Mouse (Mus musculus) embryo, embryonic 10.5 days (tissue): ENCODE data around the gene Tnfrsf13b.

ENCODE experiments used
- DNase-seq: peaks from one replicate; pipeline ENCODE4 v3.0.0-alpha.2; 2015; ENCODE audit warnings: low spot score

Gene Tnfrsf13b

DNA sequence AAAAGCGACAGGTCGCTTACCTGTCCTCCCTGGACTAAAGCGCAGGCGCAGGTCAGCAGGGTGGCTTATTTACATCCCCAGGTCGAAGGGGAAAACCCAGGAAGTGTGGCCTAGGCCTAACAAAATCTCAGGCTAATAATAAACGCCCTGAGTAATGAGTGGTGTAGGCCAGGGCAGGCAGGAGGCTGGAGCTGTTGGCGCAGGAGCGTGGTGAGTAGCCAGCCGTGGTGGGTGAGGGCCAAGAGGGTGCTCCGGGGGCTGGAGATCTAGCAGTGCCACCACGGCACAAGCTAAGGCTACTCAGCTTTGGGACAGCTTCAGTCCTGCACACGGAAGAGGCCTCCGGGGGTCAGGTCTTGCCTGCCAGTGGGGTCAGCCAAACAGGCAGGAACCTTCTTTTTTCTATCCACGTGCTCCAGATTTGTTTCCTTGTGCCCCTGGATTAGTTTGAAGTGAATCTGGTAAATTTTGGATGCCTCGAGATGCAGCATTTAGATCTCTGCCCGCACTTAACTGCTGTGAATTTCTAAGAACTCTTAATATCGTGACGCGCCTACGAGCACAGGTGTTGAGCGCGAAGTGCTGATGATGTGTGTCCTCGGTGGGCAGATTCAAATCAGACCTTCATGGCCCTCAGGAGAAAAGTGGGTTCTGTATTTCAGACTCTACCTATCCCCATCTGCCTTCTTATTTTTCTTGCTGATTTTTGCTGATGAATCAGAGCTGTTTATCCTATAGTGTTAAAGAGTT is at the start of gene Tnfrsf13b:
Tnfrsf13b (plus strand) TSS at position 150 of the 750 bp plus-strand sequence.
- no peak for DNase-seq

DNA sequence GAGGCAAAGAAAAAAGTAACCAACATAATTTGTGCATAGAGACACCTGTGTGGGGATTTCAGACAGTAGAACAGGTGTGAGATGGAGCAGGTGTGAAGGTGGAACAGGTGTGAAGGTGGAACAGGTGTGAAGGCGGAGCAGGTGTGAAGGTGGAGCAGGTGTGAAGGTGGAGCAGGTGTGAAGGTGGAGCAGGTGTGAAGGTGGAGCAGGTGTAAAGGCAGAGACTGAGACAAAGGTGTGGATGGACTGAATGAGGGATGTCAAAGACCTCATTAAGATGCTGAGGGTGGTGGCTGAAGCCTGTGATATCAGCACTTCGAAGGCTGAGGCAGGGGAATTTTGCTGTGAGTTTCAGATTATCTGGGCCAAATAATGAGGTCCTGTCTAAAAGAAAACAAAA is 44.9 kb upstream of the Tnfrsf13b start:
- no peak for DNase-seq

DNA sequence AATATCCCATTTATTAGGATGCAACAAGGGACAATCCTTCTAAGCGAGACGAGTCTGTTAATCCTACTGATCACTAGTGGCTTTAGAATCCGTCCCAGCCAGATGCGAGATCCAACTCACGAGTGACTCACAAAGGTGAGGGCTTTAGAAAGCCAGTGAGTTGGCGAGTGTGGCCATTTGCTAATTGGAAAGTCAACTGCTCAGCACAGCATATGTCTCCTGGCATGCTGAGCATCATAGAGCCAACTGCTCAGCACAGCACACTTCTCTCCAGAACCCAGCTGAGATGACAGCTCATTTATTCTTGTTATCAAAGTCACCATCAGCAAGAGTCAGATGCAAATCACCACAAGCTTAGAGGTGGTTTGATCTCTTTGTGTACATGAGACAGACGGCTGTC is 36.4 kb upstream of the Tnfrsf13b start:
- DNase-seq: no peak

DNA sequence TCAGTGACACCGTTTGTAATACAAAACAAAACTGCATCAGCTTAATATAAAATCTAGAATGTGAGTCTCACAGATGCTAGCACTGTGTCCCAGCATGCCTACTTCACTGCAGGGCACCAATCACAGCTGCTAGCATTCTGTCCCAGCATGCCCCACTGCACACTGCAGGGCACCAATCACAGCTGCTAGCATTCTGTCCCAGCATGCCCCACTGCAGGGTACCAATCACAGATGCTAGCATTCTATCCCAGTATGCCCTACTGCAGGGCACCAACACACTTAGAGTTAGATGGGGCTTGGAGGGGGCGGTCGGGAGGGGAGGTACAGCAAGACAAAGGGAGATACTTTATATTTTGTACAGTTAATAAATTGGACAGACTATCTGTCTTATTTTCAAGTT is 35.4 kb upstream of the Tnfrsf13b start:
- DNase-seq: no peak

DNA sequence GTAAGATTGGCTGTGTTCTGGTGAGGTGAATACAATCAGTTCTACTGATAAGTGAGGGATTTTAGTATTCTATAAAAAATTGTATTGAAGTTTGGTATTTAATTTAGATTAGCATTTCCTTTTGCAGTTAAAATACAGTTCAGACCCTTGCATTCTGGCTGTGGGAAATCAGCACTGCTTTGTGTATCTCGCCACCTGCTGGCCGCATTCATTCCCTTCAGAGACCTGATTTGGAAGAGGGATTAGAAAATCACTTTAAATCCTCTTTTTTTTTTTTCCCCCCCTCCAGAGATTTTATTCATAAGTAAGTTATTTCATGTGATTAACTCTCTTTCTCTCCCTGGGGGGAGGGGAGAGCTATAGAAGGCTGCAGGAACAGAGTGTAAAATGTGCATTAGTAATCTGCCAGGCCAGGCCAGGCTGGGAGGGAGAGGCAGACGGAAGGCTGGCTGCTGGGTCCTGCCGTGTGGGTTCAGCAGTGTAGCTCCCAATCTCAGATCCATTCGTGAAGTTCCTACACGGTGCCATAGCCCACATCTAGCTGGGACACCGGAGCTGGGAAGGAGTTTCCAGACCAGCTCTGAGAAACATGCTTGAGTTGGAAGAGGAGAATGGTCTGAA is 34.8 kb upstream of the Tnfrsf13b start:
- peak; percentile 83 for DNase-seq

DNA sequence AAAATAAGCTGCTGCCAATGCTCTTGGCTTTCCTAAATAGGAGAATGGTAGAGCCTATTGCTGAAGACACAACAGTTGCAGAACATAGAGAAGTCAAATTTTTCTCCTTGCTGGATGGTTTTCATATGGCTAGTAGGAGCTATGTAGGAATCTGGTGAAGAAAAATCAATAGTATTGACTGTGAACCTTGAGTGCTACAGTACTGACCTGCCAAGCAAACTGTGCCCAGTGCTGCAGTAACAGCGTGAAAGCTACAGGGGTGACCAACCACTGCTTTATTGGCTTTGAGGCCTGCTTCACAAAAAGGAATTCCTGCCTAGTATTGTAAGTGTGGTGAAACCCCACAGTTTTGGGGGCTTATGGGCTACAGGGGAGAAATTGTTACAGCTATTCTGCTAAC is 28.5 kb upstream of the Tnfrsf13b start:
- DNase-seq: no peak

DNA sequence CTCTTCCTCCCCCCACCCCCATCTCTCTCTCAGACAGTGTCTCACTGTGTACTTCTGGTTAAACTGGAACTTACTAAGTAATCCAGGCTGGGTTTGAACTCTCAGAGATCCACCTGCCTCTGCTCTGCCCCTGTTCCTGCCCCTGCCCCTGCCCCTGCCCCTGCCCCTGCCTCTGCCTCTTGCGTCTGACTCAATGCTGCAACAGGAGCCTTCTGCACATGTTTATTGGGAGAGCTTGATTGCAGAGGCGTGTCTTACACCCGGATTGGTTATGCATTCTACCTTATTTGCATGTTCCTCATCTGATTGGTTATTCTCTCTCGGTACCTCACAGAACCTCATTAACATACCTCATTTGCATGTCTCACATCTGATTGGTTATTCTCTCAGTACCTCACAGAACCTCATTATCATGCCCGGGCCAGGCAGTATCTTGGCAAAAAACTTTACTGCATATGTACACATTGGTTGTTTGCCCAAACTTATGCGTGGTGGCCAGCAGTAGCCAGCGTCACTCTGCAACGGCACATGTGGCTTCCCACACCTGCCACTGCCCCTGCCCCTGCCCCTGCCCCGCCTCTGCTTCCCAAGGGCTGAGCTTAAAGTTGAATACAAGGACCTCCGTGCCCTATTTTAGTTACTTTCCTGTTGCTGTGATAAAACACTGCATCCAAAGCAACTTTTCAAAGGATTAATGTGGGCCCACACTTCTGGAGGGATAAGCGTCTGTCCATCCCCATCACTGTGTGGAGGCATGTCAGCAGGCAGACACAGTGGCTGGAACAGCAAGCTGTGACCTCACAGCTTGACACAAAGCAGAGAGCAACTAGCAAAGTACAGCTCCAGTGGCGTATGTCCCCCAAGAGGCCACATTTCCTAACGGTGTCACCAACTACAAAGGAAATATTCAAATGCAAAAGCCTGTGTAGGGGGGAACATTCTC is 23.9 kb upstream of the Tnfrsf13b start:
- no peak for DNase-seq

DNA sequence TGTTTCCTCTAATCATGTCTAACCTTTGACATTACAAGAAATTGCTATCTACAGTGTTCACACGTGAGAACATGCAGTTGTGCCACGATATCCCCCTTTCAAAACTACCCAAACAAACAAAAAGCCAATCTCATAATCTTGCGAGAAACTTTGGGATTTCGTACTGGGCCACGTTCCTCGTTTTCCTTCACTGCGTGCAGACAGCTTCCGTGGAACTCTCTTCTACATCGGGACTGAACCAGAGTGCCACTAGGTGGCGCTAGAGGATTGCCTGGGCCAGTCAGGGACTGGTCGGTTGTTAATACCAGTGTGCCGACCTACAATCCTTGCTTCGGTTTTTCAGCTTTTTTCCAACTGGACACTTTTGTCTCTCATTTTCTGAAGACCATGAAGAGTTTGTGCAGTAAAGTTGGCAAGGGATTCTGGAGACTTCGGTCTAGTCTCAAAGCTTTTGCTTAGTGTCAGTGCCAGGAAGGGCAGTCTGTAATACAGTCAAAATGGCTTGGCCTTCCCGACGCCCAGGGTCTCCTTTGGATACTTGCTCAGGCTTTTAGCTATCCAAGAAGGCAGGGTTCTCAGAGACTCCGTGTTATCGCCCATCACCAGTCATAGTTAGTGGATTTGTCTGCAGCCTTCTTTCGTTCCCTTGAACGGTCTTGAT is 22.2 kb upstream of the Tnfrsf13b start:
- peak; percentile 95 for DNase-seq

DNA sequence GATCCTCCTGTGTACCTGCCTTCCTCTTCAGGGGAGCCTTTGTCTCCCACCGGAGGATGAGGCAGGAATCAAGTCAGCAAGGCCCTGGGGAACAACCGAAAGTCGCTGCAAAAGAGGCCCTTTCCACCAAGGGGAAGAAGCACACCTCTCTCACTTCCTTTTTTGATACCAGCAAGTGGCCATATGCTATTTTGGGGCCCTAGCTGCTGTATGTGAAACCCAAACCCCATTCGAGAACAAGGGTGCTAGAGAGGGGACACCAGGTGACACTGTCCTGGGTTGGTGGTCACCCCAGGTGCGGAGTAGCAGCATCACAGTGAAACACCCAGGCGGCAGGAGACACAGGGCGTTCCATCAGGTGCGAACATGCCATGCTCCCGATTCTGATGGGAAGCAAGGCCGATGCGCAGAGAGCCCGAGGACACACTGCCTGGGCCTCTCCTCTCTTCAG is 17.6 kb upstream of the Tnfrsf13b start:
- DNase-seq: no peak

DNA sequence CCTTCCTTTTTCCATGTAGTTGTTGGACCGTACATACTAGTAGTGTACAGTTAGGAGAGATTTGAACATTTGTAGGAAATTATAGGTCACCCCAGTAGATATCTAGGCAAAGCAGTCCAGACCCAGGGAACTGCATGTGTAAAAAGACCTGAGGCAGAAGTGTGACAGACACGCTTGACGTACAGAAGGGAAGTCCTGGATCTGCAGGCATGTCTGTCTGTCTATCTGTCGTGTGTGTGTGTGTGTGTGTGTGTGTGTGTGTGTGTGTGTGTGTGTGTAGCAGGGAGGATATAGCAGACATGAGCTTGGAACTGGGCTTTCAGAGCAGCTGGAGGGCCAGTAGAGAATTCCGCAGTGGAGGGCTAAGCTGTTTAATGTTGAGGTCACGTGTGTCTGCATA is 16.8 kb upstream of the Tnfrsf13b start:
- no peak for DNase-seq

DNA sequence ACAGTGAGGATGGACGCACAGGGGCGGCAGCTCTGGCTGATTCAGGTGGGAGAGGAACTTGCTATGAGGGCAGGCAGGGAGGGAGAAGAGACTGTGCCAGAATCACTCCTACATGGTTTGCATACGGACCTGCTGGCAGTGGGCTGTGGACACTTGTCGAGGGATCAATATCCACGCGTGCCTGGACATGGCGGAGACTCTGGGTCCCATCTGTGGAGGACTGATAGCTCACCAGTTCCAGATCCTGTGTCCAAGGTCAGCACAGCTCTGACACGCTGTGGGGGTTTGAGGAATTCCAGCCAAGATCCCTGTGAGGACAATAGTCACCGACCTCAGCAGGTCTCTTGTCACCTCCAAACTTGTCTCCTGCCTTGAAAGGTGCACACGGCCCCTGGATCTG is 16.4 kb upstream of the Tnfrsf13b start:
- no peak for DNase-seq

DNA sequence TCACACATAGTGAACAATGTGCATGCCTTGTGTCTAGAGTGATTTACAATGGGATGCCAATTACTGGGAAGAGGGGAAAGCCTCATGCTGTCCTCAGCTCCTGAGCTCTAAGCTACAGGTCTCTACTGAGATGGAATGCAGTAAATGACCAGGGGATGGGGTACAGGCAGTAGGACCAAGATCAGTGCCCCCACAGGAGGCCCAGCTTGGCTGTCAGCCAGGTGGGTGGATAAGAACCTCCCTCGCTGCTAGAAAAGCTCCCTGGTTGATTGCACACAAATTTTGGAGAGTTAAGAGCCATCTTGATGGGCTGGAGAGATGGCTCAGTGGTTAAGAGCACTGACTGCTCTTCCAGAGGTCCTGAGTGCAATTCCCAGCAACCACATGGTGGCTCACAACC is 15.6 kb upstream of the Tnfrsf13b start:
- no peak for DNase-seq

DNA sequence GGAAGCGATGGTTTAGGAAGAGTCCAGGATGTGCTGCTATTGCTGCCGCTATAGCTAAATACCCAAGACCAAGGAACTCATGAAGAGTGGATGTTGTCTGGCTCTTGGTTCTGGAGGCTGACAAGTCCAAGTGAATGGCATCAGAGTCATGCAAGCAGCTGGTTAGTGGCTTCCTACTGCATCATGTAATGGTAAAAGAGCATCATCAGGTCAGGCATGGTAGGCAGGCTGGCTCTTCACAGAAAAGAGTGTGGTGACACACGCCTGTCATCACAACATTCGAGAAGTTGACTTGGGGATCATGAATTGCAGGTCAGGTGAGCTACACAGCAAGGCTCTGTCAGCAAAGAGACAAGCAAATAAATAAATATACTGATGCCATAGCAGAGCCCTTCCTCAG is 15.1 kb upstream of the Tnfrsf13b start:
- no peak for DNase-seq

DNA sequence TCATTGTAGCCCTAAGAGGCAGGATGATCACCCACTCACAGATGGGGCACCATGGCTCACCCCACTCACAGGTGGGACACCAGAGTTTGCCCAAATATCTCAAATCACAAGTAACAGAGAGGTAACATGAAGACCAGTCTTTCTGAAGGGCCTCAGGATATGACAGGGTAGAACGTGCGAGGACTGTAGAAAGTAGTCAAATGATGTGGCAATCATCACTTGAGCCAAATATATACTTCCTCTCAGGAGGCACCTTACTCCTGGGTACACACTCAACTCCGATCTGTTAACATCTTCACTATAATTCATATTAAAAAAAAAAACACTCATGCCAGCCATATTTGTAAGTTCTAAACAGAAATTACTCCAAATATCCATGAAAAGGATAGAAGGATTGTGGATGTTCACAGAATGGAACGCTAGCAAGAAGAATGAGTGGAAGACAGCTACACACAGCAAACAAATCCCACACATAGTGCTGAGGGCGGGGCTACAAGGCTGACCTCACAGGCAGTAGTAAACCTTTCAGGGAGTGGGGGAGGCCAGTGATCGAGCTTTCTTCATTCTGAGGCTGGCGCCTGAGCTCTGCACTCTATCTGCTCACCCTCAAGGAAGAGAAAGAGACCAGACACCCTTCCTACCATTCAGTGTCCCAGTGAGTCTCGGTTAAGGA is 14.1 kb upstream of the Tnfrsf13b start:
- DNase-seq: no peak

DNA sequence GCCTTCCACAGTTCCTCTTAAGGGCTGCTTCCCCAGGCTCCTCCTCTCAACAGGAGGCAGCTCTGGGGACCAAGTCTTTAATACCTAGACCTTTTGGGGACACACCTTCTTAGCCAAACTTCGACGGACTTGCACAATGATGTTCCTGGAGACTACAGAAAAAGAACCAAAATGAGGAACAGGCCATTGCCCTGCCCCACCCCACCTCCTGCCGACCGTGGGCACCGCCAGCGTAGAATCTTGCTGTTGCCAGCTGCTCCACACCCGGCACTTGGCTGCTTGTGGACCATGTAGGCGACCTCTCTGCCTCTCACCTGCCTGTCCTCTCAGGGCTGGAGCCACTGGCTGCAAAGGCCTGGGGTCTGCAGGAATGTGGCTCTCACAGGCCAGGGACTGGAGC is 10.3 kb upstream of the Tnfrsf13b start:
- DNase-seq: no peak

DNA sequence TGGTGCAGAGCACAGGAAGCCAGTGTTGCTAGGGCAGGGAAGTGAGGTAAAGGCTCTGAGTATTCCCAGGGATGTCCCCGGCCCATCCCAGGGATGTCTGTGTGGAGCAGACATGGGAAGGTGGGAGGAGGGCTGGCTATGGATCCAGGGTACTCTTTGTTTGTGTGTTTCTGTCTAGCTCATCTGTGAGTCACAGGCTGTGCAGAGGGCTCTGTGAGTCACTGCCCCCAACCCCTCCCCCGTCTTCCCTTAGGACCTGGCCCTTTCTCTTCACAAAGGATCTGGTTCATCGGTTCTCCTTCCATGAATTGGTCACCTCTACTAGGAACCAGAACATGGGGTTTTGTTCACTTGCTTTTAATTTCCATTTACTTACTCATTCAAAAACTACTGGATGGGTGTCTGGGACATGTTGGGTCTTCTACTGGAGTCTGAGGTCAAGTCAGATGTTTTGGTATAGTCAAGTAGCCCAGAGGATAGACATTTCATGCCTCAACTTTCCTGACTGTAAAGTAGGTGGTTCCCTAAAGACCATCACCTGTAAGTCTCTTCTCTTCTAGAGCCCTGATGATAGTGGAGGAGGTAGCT is 6.5 kb upstream of the Tnfrsf13b start:
- DNase-seq: no peak

DNA sequence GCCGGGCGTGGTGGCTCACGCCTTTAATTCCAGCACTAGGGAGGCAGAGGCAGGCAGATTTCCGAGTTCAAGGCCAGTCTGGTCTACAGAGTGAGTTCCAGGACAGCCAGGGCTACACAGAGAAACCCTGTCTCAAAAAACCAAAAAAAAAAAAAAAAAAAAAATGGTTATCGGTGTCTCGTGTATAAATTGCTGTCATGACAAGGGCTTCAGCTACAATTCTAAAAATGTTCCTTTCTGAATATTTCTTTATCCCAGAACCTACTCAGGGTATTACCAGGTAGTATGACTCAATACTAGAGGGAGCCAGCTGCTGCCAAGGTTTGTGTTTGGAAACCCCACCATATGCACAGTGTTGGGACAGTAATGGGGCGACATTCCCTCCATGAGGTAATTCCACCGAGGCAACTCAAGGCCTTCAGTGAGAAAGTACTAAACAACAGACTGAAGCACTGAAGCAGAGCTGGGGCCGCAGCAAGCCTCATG is 4.2 kb upstream of the Tnfrsf13b start:
- no peak for DNase-seq

DNA sequence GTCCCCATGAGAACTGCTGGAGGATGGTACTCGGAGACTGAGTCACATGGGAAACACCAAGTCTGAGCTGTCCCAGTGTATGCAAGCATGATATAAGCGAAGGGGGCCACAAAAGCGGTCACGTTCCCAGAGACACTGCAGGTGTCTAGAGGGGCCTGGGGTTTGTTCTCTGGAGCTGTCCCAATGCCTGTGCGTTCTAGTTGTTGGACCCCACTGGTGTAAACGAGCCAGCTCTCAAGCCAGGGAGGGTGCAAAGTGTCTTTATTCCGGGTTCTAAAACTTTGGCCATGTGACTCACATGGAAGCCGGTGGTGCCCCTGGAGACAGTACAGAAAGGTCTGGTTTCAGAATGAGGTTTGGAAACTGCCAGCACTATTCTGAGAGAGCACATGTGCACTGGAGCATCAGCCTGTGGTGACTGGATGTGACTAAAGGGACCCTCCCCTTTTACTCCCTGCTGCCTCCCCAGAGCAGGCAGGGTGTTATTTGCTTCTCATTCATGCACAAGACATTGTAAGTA is 3.7 kb upstream of the Tnfrsf13b start:
- no peak for DNase-seq

DNA sequence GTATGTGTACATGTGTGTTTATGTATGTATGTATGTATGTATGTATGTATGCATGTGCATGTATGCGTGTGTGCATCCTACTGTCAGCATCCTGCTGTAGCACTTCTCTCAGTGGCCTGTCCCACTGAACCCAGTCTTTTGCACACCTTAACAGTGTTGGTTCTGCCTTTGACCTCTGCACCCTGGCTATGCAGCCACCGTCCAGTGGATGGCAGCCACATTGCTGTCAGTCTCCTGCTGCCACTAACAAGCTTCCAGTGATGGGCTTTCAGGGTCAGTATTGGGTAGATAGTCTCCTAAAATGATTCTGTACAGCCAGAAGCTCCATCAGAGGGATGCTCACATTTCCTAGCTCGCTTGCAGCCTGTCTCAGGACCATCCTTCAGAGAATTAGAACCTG is 2.7 kb upstream of the Tnfrsf13b start:
- no peak for DNase-seq

DNA sequence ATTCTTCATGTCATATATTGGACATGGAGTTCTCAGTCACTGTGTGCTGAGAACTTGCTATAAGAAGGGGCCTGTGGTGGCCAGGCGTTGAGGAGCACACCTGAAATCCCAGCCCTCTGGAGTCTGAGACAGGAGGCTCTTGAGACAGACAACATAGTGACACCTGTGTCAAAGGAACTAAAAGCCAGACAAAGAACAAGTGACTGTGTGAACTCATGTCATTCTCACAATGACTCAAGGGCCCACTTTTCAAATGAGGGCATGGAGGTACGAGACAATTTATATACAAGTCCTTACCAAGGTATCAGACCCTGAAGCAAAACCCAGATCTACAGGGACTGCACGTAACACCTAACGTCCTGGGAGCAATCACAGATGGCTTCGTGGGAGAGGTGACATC is 585 bp upstream of the Tnfrsf13b start:
- no peak for DNase-seq
